In the genomic region with DNA sequence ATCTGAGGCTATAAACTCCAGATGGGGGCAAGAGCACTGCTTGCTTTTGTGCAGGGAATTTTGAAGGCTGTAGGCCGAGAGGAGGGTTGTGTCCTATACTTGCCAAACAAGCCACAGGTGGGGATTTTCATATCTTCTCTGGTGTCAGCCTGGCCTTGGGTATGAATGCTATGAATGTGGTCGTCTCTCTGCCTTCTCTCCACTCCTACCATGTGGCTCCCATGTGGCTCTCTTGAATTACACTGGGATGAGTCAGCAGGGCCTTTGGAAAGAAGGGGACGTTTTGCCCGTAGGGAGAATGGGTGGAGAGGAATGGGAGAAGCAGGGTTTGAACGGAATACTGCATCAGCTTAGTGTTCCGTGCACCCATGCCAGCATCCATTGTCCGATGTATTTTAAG, we compare ENCODE assay signal across 19 mouse cellular contexts.
A peak's percentile ranks its signal among the peaks of the same experiment; 100 is the strongest.
DNase-seq lines count a peak whose midpoint lies in the region; ATAC-seq and TF ChIP-seq lines count a peak whose summit lies in the region.
"Had no signal": no experiment of that assay in that cellular context is flagged by ENCODE, and none has a peak within 500 bp of the region (broad histone marks: within the 10 kb centered on the region; RNA-seq: fewer than 3 reads in every experiment).

No protein-coding gene starts in this region.

- no peak for ATAC-seq in heart, embryonic 15.5 days (replicated peaks; ENCODE audit: insufficient number of reproducible peaks, insufficient read depth, low FRiP score, low read depth)
- no peak for ATAC-seq in frontal cortex, adult (ENCODE audit: low TSS enrichment)
- ATAC-seq: forebrain, embryonic 13.5 days; hindbrain, postnatal 0 days had no signal

- WGBS in heart, embryonic 15.5 days = 56% methylated on average over 7 of the region's 7 CpGs
- 80% methylated on average over 7 of the region's 7 CpGs for WGBS in thymus, adult 2 months

- H3K27me3 ChIP-seq in heart, embryonic 15.5 days = no peaks in the 10 kb centered on the region
- no peaks in the 10 kb centered on the region for H3K27me3 ChIP-seq in thymus, adult 2 months (ENCODE audit: control insufficient read depth, insufficient read depth, low read length)

- peaks cover 95% of the 10 kb centered on the region for H3K4me1 ChIP-seq in heart, embryonic 15.5 days (replicated peaks)
- H3K4me1 ChIP-seq in thymus, adult 2 months (replicated peaks; ENCODE audit: control insufficient read depth, insufficient read depth, low read length) = peaks cover 73% of the 10 kb centered on the region
- peaks cover 65% of the 10 kb centered on the region for H3K4me1 ChIP-seq in brown adipose tissue, adult 24 weeks (ENCODE audit: control insufficient read depth, insufficient read depth, insufficient read length, low read length)

- no peaks in the 10 kb centered on the region for H3K9me3 ChIP-seq in heart, embryonic 15.5 days (replicated peaks)
- H3K9me3 ChIP-seq: forebrain, embryonic 13.5 days had no signal

- intact Hi-C loops in heart, postnatal 25 days (cut with DNase I) = no loop called here

- no peak for TF ChIP-seq POLR2A in thymus, adult 2 months (IDR thresholded peaks at IDR 0.05; ENCODE audit: control insufficient read depth, extremely low read depth, insufficient read depth, low read length, poor library complexity)

- H3K4me3 ChIP-seq in heart, embryonic 15.5 days = no peak overlapping the region
- H3K4me3 ChIP-seq in thymus, adult 2 months (ENCODE audit: control insufficient read depth, insufficient read depth, low read length) = no peak overlapping the region
- no peak overlapping the region for H3K4me3 ChIP-seq in brown adipose tissue, adult 24 weeks (ENCODE audit: insufficient read depth, low read depth, low read length)
- H3K4me3 ChIP-seq: forebrain, embryonic 13.5 days had no signal

- H3K27ac ChIP-seq in heart, embryonic 15.5 days = peak overlapping the region; percentile 87
- H3K27ac ChIP-seq in thymus, adult 2 months (ENCODE audit: control insufficient read depth, insufficient read depth, low read length) = peak overlapping the region; percentile 71
- peak overlapping the region; percentile 3; the same call in 1 of the 2 replicates for H3K27ac ChIP-seq in brown adipose tissue, adult 24 weeks (replicated peaks; ENCODE audit: low read depth, low read length)
- H3K27ac ChIP-seq: forebrain, embryonic 13.5 days; hindbrain, postnatal 0 days; liver, embryonic 14.5 days; macrophage had no signal

- TF ChIP-seq CTCF in thymus, adult 2 months (IDR thresholded peaks at IDR 0.05; ENCODE audit: borderline replicate concordance, control insufficient read depth, extremely low read depth, insufficient read depth, low read length, poor library complexity) = no peak

- H3K36me3 ChIP-seq in heart, embryonic 15.5 days = no peaks in the 10 kb centered on the region
- peaks cover 69% of the 10 kb centered on the region for H3K36me3 ChIP-seq in thymus, adult 2 months (ENCODE audit: control insufficient read depth, insufficient read depth, low read length)

- H3K4me2 ChIP-seq in heart, embryonic 15.5 days = no peak overlapping the region
- H3K4me2 ChIP-seq: forebrain, embryonic 13.5 days had no signal

- no peak overlapping the region for H3K9ac ChIP-seq in heart, embryonic 15.5 days
- H3K9ac ChIP-seq: forebrain, embryonic 13.5 days; liver, embryonic 14.5 days had no signal

- no peak for DNase-seq in heart, postnatal 25 days (ENCODE audit: low spot score)
- DNase-seq in thymus, adult 2 months = no peak
- no peak for DNase-seq in thymus, adult 18-20 months
- no peak for DNase-seq in adrenal gland, adult 18-20 months (ENCODE audit: low spot score in 2 of 2)
- DNase-seq: cerebellum, adult 11-12 months; cerebellum, postnatal 36 days; heart, postnatal 36 days; kidney, adult 18-20 months; kidney, postnatal 14 days; layer of hippocampus, adult 9-11 months; midbrain, embryonic 14.5 days; right cerebral cortex, postnatal 14 days had no signal

Comparison
In these comparisons a context has a peak if more than half of its experiments do, and no peak if none do; other contexts are left out.
1. H3K27ac ChIP-seq: peak in every context shown above with its lines; median percentile 87 in heart, embryonic 15.5 days; 71 in thymus, adult 2 months; 3 in brown adipose tissue, adult 24 weeks.